Mouse (Mus musculus) ES-Bruce4 (cell line): ENCODE data around the gene Lzts2. TPM values are rescaled to one million over a fixed set of nuclear protein-coding genes. Genes with fewer than 3 reads are reported as not detected.
"Not testable (repeated sequence)": the region's sequence is repeated elsewhere in the genome, so short reads cannot be mapped to it uniquely, and the experiment has no call there.

Source experiments
- H3K27ac ChIP-seq: 2 replicates; pipeline ENCODE4 v1.5.1; 2012; ENCODE audit warnings: low read length, inconsistent platforms; ENCODE audit not compliant: insufficient read depth
- H3K27me3 ChIP-seq: 2 replicates; pipeline ENCODE4 v1.6.1; 2012; ENCODE audit warnings: mild to moderate bottlenecking, low read length, inconsistent platforms; ENCODE audit not compliant: control insufficient read depth, poor library complexity, insufficient read depth, severe bottlenecking
- H3K36me3 ChIP-seq: 2 replicates; pipeline ENCODE4 v1.6.1; 2012; ENCODE audit warnings: inconsistent platforms, mild to moderate bottlenecking, low read length, moderate library complexity; ENCODE audit not compliant: control insufficient read depth, poor library complexity, insufficient read depth, severe bottlenecking
- H3K4me1 ChIP-seq: one replicate; pipeline ENCODE4 v1.8.1; 2011; ENCODE audit warnings: low read length; ENCODE audit not compliant: control insufficient read depth, insufficient read depth
- H3K4me3 ChIP-seq: 2 replicates; pipeline ENCODE4 v1.5.1; 2011; ENCODE audit warnings: low read depth, mild to moderate bottlenecking, low read length
- H3K9ac ChIP-seq: 2 replicates; pipeline ENCODE4 v1.6.1; 2012; ENCODE audit warnings: low read depth, mild to moderate bottlenecking, inconsistent platforms; ENCODE audit not compliant: poor library complexity, severe bottlenecking
- H3K9me3 ChIP-seq: replicated peaks from 2 replicates; pipeline ENCODE4 v1.6.1; 2012; ENCODE audit warnings: mild to moderate bottlenecking, low read length, inconsistent platforms; ENCODE audit not compliant: control insufficient read depth, poor library complexity, insufficient read depth, severe bottlenecking
- CTCF ChIP-seq: IDR thresholded peaks from one replicate; pipeline ENCODE4 v1.8.1; 2011; ENCODE audit warnings: low read depth, low read length
- EP300 ChIP-seq: IDR thresholded peaks from 2 replicates; pipeline ENCODE4 v1.6.1; 2011; ENCODE audit warnings: low read depth, low read length; ENCODE audit not compliant: insufficient read depth
- POLR2A ChIP-seq: IDR thresholded peaks from one replicate; pipeline ENCODE4 v1.8.1; 2011; ENCODE audit warnings: low read length; ENCODE audit not compliant: insufficient read depth
- polyA plus RNA-seq: library from polyadenylated mRNA; stranded (reverse); fragments of >200 nt; gene quantifications from 2 replicates; pipeline ENCODE4 v1.2.4, GENCODE M21; 2011; ENCODE audit warnings: low read depth; ENCODE audit not compliant: missing spikeins, insufficient read depth, insufficient read length

Lzts2 gene
- polyA plus RNA-seq, 1 experiment, result 39.9 TPM

DNA sequence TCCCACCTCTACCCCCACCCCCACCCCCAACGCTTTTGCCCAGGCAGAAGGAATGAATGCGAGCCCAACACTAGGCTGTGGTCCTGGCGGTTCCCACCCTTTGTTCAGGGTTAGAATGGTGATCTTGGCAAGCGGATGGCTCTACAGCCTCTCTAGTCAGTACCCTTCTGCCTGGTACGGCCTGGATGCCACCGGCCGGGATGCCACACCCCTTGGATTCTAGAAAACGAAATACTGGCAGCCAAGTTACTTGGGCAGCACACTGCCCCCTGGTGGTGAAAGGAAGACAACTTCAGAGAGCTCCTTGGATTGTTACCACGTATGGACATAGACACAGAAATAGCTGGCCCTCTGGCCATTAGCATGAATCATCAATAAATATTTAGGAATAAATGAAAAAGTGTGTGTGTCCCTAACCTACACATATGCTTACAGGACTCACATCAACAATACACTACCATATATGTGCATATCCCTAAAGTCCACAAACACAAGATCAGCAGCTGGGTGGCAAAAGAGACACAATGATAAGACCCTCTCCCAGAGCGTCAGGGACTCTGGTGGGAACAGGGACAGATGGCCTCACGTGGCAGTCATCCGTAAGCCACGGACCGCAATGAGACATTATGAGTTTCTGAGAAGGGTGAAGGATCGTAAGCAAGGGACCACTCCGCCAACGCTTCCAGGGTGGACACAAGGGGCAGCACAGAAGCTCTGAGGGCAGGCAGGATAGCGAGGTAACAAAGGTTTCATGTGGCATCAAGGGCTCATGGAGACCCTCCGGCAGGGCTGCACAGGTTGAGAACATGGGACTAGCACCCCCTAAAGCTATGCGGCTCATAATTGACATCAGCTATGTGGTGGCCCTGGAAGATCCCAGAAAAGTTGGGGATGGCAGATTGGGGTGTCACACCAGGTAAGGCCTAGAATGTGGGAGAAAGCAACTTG, 16.8 kb downstream of the Lzts2 start:
- H3K4me1 ChIP-seq, result peaks cover 15% of the 10 kb centered on the region
- peak; percentile 67 for TF ChIP-seq CTCF
- TF ChIP-seq POLR2A, result no peak
- TF ChIP-seq EP300, result no peak
- H3K27me3 ChIP-seq, result no peaks in the 10 kb centered on the region
- no peak overlapping the region for H3K4me3 ChIP-seq
- H3K27ac ChIP-seq, result no peak overlapping the region
- H3K9me3 ChIP-seq, result no peaks in the 10 kb centered on the region
- no peaks in the 10 kb centered on the region for H3K36me3 ChIP-seq
- no peak overlapping the region for H3K9ac ChIP-seq

DNA sequence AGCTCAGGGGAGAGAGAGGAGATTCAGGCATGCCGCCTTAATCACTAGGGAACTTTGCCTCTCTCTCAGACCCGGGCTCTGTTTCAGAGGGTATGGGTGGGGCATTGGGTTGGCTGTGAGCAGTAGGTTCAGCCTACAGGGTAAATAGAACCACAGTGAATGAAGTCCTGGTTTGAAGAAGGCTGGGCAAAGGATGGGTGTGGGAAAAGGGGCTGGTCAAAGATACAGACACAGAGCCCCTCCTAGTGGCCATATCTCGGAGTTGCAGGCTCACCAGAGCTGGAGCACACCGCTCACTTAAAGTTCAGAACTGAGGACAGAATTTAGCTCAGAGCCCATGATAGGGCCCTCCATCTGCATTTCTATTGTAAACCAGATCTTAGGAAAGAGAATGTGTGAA, 17.6 kb downstream of the Lzts2 start:
- no peak overlapping the region for H3K4me3 ChIP-seq
- no peaks in the 10 kb centered on the region for H3K9me3 ChIP-seq
- no peak overlapping the region for H3K27ac ChIP-seq
- H3K4me1 ChIP-seq, result peaks cover 12% of the 10 kb centered on the region
- no peaks in the 10 kb centered on the region for H3K27me3 ChIP-seq
- TF ChIP-seq POLR2A (no peak), CTCF (peak; percentile 85)
- H3K36me3 ChIP-seq, result no peaks in the 10 kb centered on the region
- no peak overlapping the region for H3K9ac ChIP-seq

GRCm38 (mm10) chr19:45032570-45033332, 18.5 kb downstream of the Lzts2 start:
- Histone ChIP-seq H3K9ac (no peak overlapping the region), H3K27ac (no peak overlapping the region), H3K9me3 (no peaks in the 10 kb centered on the region), H3K27me3 (no peaks in the 10 kb centered on the region), H3K4me1 (peaks cover 6% of the 10 kb centered on the region), H3K36me3 (no peaks in the 10 kb centered on the region), H3K4me3 (no peak overlapping the region)
- TF ChIP-seq POLR2A (no peak), CTCF (peak; percentile 25)

GRCm38 (mm10) chr19:45036867-45037266, 22.7 kb downstream of the Lzts2 start:
- Histone ChIP-seq H3K9me3 (no peaks in the 10 kb centered on the region), H3K4me1 (no peaks in the 10 kb centered on the region), H3K36me3 (no peaks in the 10 kb centered on the region), H3K27me3 (no peaks in the 10 kb centered on the region), H3K4me3 (no peak overlapping the region), H3K9ac (no peak overlapping the region), H3K27ac (no peak overlapping the region)
- TF ChIP-seq EP300 (no peak), CTCF (peak; percentile 83)

DNA sequence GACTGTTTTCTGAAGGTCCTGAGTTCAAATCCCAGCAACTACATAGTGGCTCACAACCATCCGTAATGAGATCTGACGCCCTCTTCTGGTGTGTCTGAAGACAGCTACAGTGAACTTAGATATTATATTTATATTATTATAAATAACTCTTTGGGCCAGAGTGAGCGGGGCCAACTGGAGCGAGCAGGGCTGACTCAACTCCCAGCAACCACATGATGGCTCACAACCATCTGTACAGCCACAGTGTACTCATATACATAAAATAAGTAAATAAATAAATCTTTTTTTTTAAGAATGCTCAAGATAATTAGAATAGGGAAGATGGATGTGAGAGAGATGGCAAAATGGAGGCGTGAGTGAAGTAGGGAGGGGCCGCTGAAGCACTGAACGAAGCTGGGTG, 24.0 kb downstream of the Lzts2 start:
- H3K36me3 ChIP-seq, H3K9me3 ChIP-seq, H3K4me3 ChIP-seq, H3K9ac ChIP-seq, H3K4me1 ChIP-seq, H3K27ac ChIP-seq, H3K27me3 ChIP-seq: not testable (repeated sequence)

DNA sequence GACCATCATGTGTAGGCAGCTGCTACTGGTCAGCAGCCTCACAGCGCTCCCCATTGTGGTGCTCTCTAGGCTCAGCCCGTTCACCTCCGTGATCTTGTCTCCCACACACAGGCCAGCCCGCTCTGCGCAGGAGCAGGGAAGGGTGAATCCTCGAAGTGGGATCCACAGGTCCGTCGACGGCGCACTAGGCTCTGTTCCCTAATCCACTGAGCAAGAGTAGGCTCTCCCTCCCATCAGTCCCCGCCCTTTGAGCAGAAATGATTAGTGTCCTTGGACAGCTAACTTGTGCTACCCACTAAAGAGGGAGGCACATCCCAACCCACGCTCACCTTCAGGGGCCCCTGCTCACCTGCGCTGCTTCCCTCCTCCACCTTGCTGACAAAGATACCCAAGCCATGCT, 26.0 kb downstream of the Lzts2 start:
- H3K4me1 ChIP-seq, result no peaks in the 10 kb centered on the region
- no peaks in the 10 kb centered on the region for H3K36me3 ChIP-seq
- H3K27me3 ChIP-seq, result no peaks in the 10 kb centered on the region
- H3K9ac ChIP-seq, result 0 out of 2 replicates have a peak overlapping the region, but pooled peaks have one; percentile 10
- no peak overlapping the region for H3K27ac ChIP-seq
- H3K4me3 ChIP-seq, result peak overlapping the region; percentile 26
- H3K9me3 ChIP-seq, result no peaks in the 10 kb centered on the region
- no peak for TF ChIP-seq EP300
- TF ChIP-seq CTCF, result no peak
- TF ChIP-seq POLR2A, result no peak
